In the genomic region with DNA sequence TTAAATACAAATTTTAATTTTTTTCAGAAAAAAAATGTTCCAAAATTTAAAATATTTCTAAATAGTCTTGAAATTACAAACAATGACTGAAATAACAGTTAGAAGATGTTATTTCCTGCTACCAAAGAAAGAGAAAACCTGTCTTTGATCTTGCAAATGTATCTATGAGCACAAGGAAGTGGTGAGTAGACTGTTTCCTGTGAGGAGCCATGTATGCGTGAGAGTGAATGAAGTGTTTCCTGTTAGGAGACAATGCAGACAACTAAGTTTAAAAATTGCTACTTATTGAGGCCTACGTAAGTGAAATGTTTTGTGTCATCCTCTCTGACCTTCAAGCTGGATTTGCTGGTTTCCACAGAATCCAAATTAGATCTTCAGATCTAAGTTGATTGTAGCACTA, we compare ENCODE assay signal across 23 mouse cellular contexts.
"Had no signal": no experiment of that assay in that cellular context is flagged by ENCODE, and none has a peak within 500 bp of the region (broad histone marks: within the 10 kb centered on the region; RNA-seq: fewer than 3 reads in every experiment).

No protein-coding gene starts in this region.

- H3K9me3 ChIP-seq: kidney, embryonic 15.5 days; limb, embryonic 12.5 days; limb, embryonic 15.5 days; liver, embryonic 12.5 days; liver, embryonic 15.5 days; midbrain, embryonic 10.5 days; midbrain, embryonic 13.5 days; neural tube, embryonic 13.5 days; stomach, embryonic 15.5 days had no signal

- H3K9ac ChIP-seq: kidney, embryonic 15.5 days; limb, embryonic 12.5 days; limb, embryonic 15.5 days; liver, embryonic 12.5 days; liver, embryonic 15.5 days; midbrain, embryonic 13.5 days; neural tube, embryonic 13.5 days; stomach, embryonic 15.5 days had no signal

- H3K4me3 ChIP-seq: kidney, embryonic 15.5 days; limb, embryonic 12.5 days; limb, embryonic 15.5 days; liver, embryonic 12.5 days; liver, embryonic 15.5 days; megakaryocyte, embryonic 14.5 days; midbrain, embryonic 10.5 days; midbrain, embryonic 13.5 days; neural tube, embryonic 13.5 days; stomach, embryonic 15.5 days had no signal

- ATAC-seq: liver, embryonic 12.5 days; midbrain, embryonic 13.5 days had no signal

- H3K36me3 ChIP-seq: kidney, embryonic 15.5 days; limb, embryonic 12.5 days; limb, embryonic 15.5 days; liver, embryonic 12.5 days; liver, embryonic 15.5 days; midbrain, embryonic 10.5 days; midbrain, embryonic 13.5 days; neural tube, embryonic 13.5 days; stomach, embryonic 15.5 days had no signal

- H3K27me3 ChIP-seq: kidney, embryonic 15.5 days; limb, embryonic 12.5 days; limb, embryonic 15.5 days; liver, embryonic 12.5 days; liver, embryonic 15.5 days; megakaryocyte, embryonic 14.5 days; midbrain, embryonic 13.5 days; neural tube, embryonic 13.5 days; stomach, embryonic 15.5 days had no signal

- H3K27ac ChIP-seq: kidney, embryonic 15.5 days; limb, embryonic 12.5 days; limb, embryonic 15.5 days; liver, embryonic 12.5 days; liver, embryonic 15.5 days; midbrain, embryonic 10.5 days; midbrain, embryonic 13.5 days; neural tube, embryonic 13.5 days; stomach, embryonic 15.5 days had no signal

- H3K4me1 ChIP-seq: kidney, embryonic 15.5 days; limb, embryonic 12.5 days; limb, embryonic 15.5 days; liver, embryonic 12.5 days; liver, embryonic 15.5 days; midbrain, embryonic 10.5 days; midbrain, embryonic 13.5 days; neural tube, embryonic 13.5 days; stomach, embryonic 15.5 days had no signal

- DNase-seq: kidney, adult 11 months; kidney, adult 8-10 months; kidney, postnatal 10 days; kidney, postnatal 36 days; left cerebral cortex, postnatal 4 days; lung, adult 2 months; lung, postnatal 14 days; lung, postnatal 4 days; retina, postnatal 1 day; right cerebral cortex, postnatal 25 days; spleen, adult 18-20 months; thymus, postnatal 14 days; thymus, postnatal 4 days had no signal

- H3K4me2 ChIP-seq: kidney, embryonic 15.5 days; limb, embryonic 12.5 days; limb, embryonic 15.5 days; liver, embryonic 12.5 days; liver, embryonic 15.5 days; midbrain, embryonic 13.5 days; neural tube, embryonic 13.5 days; stomach, embryonic 15.5 days had no signal
